Mouse (Mus musculus) spleen, embryonic (tissue): ENCODE data around the gene Dlx5.

Experiments
- CTCF ChIA-PET: fragments of 350-600 bp; sonication (Branson Sonifier 250); formaldehyde crosslinking; loops from one replicate; lab custom pipeline; 2022; lab: Charles Lee

The Dlx5 gene

GRCm38 (mm10) chr6:6881638-6882190 lies at the start of gene Dlx5:
Gene Dlx5, minus strand, starts transcription at chr6:6882085.
- CTCF ChIA-PET: interaction anchor here (0.6 kb wide), 1 partner anchor 15 kb away, joined by 3 read pairs; no protein-coding TSS in a partner anchor

DNA sequence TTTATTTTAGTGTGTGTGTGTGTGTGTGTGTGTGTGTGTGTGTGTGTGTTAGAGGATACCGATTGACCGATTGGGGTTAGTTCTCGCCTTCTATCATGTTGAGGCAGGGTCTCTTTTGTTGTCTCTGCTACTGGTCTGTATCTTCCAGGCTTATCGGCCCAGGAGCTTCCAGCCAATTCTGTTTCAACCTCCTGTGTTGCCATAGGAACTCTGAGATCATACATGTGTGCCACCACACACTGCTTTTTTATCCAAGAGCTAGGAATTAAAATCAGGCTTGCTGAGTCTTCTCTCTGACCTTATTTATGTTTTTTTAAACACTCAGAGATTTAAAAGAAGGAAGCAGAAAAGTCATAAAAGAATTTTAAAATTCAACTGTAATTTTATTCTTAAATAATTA lies 49.6 kb upstream of the Dlx5 start:
- CTCF ChIA-PET: no interaction called here

DNA sequence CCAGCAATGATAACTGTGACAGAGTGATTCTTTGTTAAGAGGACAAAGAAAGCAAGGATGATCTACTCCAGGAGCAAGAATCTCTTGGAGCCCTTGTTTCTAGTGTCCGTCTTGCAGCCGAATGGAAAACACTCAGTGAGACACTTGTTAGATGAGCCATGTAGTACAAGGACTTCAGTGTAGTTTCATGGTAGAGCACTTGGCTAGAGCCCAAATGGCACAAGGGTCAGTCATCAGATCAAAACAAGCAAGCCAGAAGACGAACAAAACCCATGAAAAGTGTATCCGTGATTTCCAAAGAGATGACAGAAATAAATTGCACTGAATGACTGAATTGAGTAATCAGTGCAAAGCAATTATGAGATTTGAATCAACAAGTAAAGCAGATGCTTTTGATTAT lies 48.9 kb upstream of the Dlx5 start:
- CTCF ChIA-PET: no interaction called here

DNA sequence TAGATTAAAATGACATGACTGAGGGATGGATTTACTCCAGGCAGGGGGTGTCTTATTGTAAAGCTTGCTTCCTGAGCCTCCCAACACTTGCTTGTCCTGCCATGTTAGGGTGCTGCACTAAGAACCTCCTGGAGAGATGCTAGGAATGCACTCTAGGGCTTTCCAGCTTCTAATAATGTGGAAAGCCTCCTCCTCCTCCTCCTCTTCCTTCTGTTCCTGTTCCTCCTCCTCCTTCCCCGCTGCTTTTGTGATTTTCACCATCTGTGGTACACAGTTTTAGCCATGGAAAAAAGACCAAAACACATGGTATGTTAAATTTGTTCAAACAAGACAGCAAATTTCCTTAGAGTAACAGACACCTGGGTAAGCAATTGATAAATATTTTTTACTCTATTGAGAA lies 43.4 kb upstream of the Dlx5 start:
- CTCF ChIA-PET: no interaction called here

DNA sequence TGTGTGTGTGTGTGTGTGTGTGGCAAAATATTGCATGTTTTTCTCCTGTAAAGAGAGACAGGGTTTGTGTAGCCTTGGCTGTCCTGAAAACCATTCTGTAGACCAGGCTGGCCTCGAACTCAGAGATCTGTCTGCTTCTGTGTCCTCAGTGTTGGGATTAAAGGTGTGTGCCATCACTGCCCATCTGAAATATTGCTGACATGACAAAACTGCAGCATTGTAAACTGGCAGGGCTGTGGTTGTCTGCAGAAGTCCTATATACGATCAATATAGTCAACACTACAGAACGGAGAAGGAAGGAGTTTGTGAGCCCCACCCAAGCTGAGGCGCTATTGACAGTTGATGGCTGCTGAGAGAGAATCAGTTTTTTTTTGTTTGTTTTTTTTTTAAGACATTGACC lies 35.4 kb upstream of the Dlx5 start:
- CTCF ChIA-PET: no interaction called here

GRCm38 (mm10) chr6:6915526-6915915 lies 33.6 kb upstream of the Dlx5 start:
- CTCF ChIA-PET: no interaction called here

GRCm38 (mm10) chr6:6914849-6915525 lies 33.1 kb upstream of the Dlx5 start:
- CTCF ChIA-PET: no interaction called here

- CTCF ChIA-PET: no interaction called here
Measured at GRCm38 (mm10) chr6:6914304-6914703, 32.4 kb upstream of the Dlx5 start.

DNA sequence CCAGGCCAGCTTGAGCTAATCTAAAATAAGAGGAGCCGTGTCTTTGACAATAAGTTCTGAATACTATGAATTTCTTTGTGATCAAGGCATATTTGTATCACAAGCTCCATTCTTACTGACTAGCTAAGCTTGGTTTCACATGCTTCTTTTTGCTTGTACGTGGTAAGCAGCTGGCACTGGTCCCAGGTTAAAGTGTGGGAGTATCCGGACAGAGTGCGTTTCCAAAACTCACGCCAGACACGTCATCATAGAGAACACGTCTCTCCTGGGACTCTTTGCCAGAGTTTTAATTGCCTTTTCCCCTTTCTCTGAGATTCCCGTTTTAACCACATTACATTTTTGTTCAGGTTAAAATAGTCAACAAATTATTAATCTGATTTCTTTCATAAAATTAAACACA lies 27.7 kb upstream of the Dlx5 start:
- CTCF ChIA-PET: no interaction called here

- CTCF ChIA-PET: no interaction called here
Measured at GRCm38 (mm10) chr6:6890047-6890446, 8.2 kb upstream of the Dlx5 start.

- CTCF ChIA-PET: no interaction called here
Measured at GRCm38 (mm10) chr6:6886225-6886624, 4.3 kb upstream of the Dlx5 start.

DNA sequence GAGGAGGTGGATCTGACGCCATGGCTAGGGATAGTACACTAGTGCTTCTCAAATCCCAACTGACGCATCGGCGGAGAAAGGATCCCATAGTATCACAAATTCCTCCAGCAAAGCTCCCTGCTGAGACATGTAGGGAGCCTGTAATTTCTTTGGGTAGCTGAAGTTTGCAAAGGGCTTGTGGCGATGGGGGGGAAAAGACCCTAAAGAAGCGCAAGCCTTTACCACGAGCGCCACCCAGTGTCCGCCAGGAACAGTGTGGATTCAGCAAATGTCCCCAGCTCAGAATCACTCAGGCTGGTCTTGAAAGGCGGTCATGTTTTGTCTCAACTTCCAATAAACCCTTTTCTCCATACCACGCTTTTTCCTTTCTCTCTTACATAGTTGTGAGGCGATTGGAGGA lies 3.0 kb upstream of the Dlx5 start:
- CTCF ChIA-PET: no interaction called here

- CTCF ChIA-PET: interaction anchor here (0.6 kb wide), 1 partner anchor 14 kb away, joined by 3 read pairs; no protein-coding TSS in a partner anchor
Measured at GRCm38 (mm10) chr6:6882266-6882797, 447 bp upstream of the Dlx5 start.

DNA sequence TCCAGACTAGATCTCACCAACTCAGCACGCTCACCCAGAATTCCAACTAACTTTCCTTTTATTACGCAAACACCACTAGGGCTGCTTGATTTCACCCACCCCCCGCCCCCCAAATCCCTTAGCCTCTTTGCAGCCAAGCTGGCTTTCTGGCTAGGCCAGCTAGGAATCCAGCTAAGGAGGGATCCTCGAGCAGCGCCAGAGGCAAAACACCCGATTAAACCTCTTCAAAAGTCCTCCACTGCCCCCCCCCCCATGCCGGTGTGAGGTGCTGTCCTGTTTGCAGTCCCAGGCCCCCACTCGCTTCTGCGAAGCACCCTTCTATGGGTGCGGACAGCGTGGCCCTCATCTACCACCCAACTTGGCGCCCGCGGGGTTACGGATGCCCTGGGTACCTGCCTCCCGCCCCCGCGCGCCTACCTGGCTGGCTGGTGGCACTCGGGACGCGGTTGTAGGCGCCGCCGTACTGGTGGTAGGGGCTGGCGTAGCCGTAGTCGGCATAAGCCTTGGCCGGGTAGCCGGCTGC lies 709 bp downstream of the Dlx5 start:
- CTCF ChIA-PET: no interaction called here

- CTCF ChIA-PET: no interaction called here
Measured at GRCm38 (mm10) chr6:6880361-6881114, 1.3 kb downstream of the Dlx5 start.

DNA sequence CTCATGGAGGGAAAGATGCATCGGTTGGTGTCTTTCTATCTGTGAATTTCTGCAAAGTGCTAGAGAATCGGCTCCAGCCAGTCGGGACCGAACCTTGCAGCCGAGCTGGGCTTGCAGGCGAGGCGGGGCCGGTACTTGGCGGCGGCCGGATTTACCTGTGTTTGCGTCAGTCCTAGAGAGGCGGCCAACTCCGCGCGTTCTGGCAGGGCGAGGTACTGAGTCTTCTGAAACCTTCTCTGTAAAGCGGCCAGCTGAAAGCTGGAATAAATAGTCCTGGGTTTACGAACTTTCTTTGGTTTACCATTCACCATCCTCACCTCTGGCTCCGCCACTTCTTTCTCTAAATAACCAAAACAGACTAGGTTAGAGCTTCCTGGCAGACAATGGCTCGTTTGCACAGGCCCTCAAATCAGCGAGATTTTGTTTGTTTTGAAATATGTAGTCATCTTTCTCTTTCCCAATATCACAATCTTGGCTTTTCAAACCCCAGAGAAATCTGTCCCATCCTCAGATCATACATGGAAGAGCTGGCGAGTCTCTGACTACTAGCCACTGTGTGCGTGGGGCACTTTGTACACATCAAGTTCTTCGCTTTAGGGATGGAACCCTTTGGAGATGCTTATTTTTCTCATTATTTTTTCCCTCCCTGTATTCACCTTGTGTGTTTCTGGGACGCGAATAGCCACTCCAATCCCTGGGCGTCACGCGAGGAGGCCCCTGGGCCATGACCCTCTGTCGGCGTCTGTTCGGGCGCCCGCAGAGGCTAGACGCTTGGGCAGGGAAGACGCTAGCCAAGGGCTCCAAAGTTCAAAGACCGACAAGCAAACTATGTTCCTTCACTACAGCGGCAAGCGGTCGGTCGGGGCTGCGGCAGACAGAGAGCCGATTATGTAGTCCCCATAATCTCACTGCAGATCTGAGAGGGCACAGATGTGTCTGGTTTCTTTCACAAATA lies 2.2 kb downstream of the Dlx5 start:
- CTCF ChIA-PET: interaction anchor here (0.7 kb wide), 1 partner anchor 24 kb away, joined by 6 read pairs; no protein-coding TSS in a partner anchor

DNA sequence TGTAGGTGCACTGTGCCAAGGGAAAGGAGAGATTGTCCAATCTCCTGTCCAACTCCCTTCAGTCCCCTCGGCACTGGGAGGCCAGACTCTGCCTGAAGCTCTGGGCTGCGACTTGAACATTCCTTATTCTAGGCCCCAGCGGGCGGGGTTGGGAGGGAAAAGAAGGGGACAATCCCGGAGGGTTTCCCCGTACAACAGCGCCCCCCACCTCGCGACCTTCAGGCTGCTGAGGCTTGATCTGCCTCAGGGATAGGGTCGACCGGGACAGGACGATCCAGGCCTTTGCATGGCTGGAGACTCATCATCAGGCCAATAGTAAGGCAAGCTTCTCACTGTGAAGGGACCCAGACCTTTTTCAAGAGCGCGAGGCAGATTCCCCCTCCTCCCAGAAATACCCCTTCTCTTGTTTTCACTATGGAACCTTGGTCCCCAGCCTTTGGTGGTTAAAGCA lies 3.0 kb downstream of the Dlx5 start:
- CTCF ChIA-PET: interaction anchor here (0.7 kb wide), 1 partner anchor 25 kb away, joined by 6 read pairs; no protein-coding TSS in a partner anchor

DNA sequence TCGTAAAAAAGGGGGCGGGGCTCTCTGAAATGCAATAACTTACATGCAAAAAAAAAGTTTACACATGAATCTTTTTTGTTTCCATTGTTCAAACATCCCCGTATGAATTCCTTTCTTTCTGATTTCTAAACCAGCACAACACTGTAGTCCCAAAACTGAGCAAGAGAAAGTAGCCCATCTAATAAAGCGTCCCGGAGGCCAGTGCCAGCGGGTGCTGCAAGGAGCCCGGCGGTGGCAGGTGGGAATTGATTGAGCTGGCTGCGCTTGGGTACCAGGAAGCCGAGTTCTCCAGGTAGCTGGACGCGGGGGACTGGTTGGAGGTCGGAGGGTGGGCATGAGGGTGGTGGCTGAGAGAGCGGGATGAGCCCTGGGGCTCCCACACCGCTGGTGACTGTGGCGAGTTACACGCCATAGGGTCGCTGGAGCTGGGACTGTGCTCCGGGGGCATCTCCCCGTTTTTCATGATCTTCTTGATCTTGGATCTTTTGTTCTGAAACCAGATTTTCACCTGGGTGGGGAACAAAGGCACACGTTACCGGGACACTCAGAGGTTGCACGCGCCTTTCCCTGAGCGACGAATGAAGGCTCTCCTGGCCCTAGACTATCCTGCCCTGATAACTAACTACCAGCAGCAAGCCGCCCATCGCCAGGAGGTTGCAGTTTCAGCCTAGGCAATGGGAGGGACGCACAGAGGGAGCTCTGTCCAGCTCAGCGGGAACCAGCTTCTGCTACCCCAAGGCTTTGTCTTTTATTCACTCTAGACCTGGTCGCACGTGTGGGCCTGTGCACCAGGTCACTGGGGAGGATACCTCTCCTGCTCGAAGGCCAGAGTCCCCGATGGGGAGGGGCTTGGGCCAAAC lies 3.7 kb downstream of the Dlx5 start:
- CTCF ChIA-PET: interaction anchor here (0.7 kb wide), 1 partner anchor 25 kb away, joined by 6 read pairs; no protein-coding TSS in a partner anchor

DNA sequence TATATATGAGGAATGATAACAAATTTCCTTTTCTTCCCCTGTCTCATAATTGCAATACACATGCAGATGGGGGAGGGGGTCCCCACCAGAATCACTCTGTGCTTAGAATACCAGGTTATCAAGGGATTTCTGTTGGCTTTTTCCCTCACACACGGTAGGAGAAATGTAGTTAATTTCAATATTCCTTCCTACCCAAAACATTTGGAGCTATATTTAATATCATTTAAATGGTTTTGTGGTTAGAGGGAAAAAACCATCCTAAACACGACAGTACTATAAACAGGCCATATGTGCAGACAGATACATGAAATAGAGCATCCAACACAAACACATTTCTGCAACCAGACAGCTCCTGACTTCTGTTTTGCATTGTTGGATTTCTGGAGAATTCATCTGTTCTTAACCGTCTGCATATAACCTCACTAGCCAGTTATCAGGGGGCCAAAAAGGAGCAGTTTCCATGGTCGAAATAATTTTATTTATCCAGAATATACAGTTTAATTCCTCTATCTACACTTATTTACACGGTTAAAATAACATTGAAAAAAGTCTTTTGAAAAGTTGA lies 4.5 kb downstream of the Dlx5 start:
- CTCF ChIA-PET: no interaction called here

DNA sequence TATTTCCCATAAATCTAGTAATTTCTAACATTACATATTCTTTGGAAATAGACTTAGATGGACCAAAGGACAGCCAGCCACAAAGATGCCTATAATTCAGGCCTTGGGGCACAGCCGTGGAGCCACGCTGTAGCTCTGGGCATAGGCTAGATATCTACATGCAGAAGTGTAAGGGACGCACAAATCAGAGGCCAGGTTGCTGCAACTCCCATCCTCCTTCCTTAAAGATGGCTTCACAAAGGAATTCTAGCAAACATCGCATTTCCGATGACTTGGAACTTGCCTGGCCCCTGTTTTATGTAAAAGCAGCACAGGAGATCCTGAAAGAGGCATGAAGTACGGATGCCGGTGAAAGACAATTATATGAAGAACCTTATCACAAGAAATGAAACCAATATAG lies 5.2 kb downstream of the Dlx5 start:
- CTCF ChIA-PET: no interaction called here
